Mouse (Mus musculus) midbrain, embryonic 14.5 days (tissue): ENCODE measurements at regions not wholly inside any gene's neighbourhood (a gene's known extent, or its start where the extent isn't known, plus 50 kb on each side); places are given as distances from the start of the nearest gene placed in this dataset.

ENCODE experiments used
- ATAC-seq: fragments of 200-750 bp; cut with Nextera tagmentation; 2 replicates; pipeline ENCODE4 v1.8.0; 2017; ENCODE audit warnings: moderate number of reproducible peaks, moderate library complexity; ENCODE audit not compliant: low FRiP score, low TSS enrichment
- DNase-seq: peaks from one replicate; pipeline ENCODE4 v3.0.0-alpha.2; 2015
- H3K27ac ChIP-seq: fragments of 300-500 bp; sonication (generic); replicated peaks from 2 replicates; pipeline ENCODE4 v1.5.1; 2014; ENCODE audit warnings: mild to moderate bottlenecking, low read depth, low read length, moderate library complexity
- H3K27me3 ChIP-seq: fragments of 300-500 bp; sonication (generic); 2 replicates; pipeline ENCODE4 v1.6.1; 2014; ENCODE audit warnings: low read length, control low read depth, mixed read lengths; ENCODE audit not compliant: control insufficient read depth, insufficient read depth
- H3K36me3 ChIP-seq: fragments of 300-500 bp; sonication (generic); 2 replicates; pipeline ENCODE4 v1.6.1; 2014; ENCODE audit warnings: low read length, control low read depth; ENCODE audit not compliant: control insufficient read depth, insufficient read depth
- H3K4me1 ChIP-seq: fragments of 300-500 bp; sonication (generic); 2 replicates; pipeline ENCODE4 v1.6.1; 2014; ENCODE audit warnings: mild to moderate bottlenecking, antibody characterized with exemption, low read length, control low read depth; ENCODE audit not compliant: control insufficient read depth, insufficient read depth
- H3K4me2 ChIP-seq: fragments of 300-500 bp; sonication (generic); 2 replicates; pipeline ENCODE4 v1.6.1; 2014; ENCODE audit warnings: mild to moderate bottlenecking, low read length, moderate library complexity
- H3K4me3 ChIP-seq: fragments of 300-500 bp; sonication (generic); replicated peaks from 2 replicates; pipeline ENCODE4 v1.5.1; 2014; ENCODE audit warnings: low read depth, low read length
- H3K9ac ChIP-seq: fragments of 300-500 bp; sonication (generic); replicated peaks from 2 replicates; pipeline ENCODE4 v1.6.1; 2014; ENCODE audit warnings: mild to moderate bottlenecking, low read length, moderate library complexity
- H3K9me3 ChIP-seq: fragments of 300-500 bp; sonication (generic); 2 replicates; pipeline ENCODE4 v1.6.1; 2016; ENCODE audit warnings: low read length, control low read depth, mixed read lengths; ENCODE audit not compliant: control insufficient read depth
- WGBS: fragments of 180-500 bp; shearing (Covaris S2); extraction: QIAGEN DNeasy Blood & Tissue Kit; methylation state at CpG from one replicate; pipeline ENCODE4 v1.1.7; 2014; 5-methylcytosine and 5-hydroxymethylcytosine counted together

- Histone ChIP-seq H3K9me3 (no peaks in the 10 kb centered on the region), H3K4me3 (no peak overlapping the region), H3K4me2 (no peak overlapping the region), H3K9ac (no peak overlapping the region), H3K4me1 (0 out of 2 replicates have a peak, but pooled peaks cover 4% of the 10 kb centered on the region), H3K27me3 (no peaks in the 10 kb centered on the region), H3K27ac (no peak overlapping the region), H3K36me3 (no peaks in the 10 kb centered on the region)
- WGBS = 40% methylated on average over 1 of the region's 1 CpGs
- DNase-seq (no peak), ATAC-seq (no peak)
Observed at GRCm38 (mm10) chr15:56979353-56979752, 498.1 kb downstream of the Slc22a22 start.

GRCm38 (mm10) chr15:56975446-56976433 is 501.7 kb downstream of the Slc22a22 start:
- H3K36me3 ChIP-seq = no peaks in the 10 kb centered on the region
- DNase-seq (peak; percentile 19), ATAC-seq (peak; percentile 60; the same call in 1 of the 2 replicates)
- H3K27me3 ChIP-seq = no peaks in the 10 kb centered on the region
- no peak overlapping the region for H3K9ac ChIP-seq
- WGBS = 16% methylated on average over 4 of the region's 4 CpGs
- no peaks in the 10 kb centered on the region for H3K9me3 ChIP-seq
- no peak overlapping the region for H3K4me3 ChIP-seq
- H3K27ac ChIP-seq = no peak overlapping the region
- no peak overlapping the region for H3K4me2 ChIP-seq
- H3K4me1 ChIP-seq = 0 out of 2 replicates have a peak, but pooled peaks cover 4% of the 10 kb centered on the region

GRCm38 (mm10) chr15:56970140-56970539 is 507.3 kb downstream of the Slc22a22 start:
- Histone ChIP-seq H3K4me3 (no peak overlapping the region), H3K27me3 (no peaks in the 10 kb centered on the region), H3K4me2 (no peak overlapping the region), H3K9me3 (no peaks in the 10 kb centered on the region), H3K36me3 (no peaks in the 10 kb centered on the region), H3K9ac (no peak overlapping the region), H3K27ac (no peak overlapping the region), H3K4me1 (no peaks in the 10 kb centered on the region)
- WGBS = 65% methylated on average over 1 of the region's 1 CpGs
- DNase-seq (no peak), ATAC-seq (no peak)

- Histone ChIP-seq H3K27me3 (no peaks in the 10 kb centered on the region), H3K36me3 (no peaks in the 10 kb centered on the region), H3K4me1 (no peaks in the 10 kb centered on the region), H3K27ac (no peak overlapping the region), H3K4me3 (no peak overlapping the region), H3K4me2 (no peak overlapping the region), H3K9ac (no peak overlapping the region), H3K9me3 (no peaks in the 10 kb centered on the region)
- no peak for ATAC-seq
- no peak for DNase-seq
- 92% methylated on average over 2 of the region's 2 CpGs for WGBS
Observed at GRCm38 (mm10) chr15:56956356-56956755, 521.1 kb downstream of the Slc22a22 start.

DNA sequence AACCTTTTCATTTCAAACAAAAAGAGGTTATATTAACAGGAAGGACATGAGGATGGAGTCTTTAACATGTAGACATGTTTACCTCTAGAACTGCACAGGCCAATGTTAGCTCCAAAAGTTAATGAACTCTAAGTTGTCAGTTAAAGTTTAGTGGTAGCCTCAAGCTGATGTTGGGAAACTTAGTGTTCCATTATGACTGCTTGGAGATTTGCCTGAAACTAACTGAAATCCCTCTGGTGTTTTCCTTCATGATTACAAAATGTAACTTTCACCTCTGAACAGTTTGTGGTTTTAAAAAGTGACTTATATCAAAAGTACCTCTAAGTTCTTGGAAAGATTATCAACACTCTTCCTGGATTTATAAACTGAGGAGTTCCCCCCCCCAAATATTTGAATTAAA is 525.2 kb downstream of the Slc22a22 start:
- DNase-seq = no peak
- H3K4me1 ChIP-seq = no peaks in the 10 kb centered on the region
- no peak overlapping the region for H3K27ac ChIP-seq
- H3K4me2 ChIP-seq = no peak overlapping the region
- H3K9ac ChIP-seq = no peak overlapping the region
- no peaks in the 10 kb centered on the region for H3K27me3 ChIP-seq
- no peak for ATAC-seq
- no peaks in the 10 kb centered on the region for H3K9me3 ChIP-seq
- H3K36me3 ChIP-seq = no peaks in the 10 kb centered on the region
- no peak overlapping the region for H3K4me3 ChIP-seq

DNA sequence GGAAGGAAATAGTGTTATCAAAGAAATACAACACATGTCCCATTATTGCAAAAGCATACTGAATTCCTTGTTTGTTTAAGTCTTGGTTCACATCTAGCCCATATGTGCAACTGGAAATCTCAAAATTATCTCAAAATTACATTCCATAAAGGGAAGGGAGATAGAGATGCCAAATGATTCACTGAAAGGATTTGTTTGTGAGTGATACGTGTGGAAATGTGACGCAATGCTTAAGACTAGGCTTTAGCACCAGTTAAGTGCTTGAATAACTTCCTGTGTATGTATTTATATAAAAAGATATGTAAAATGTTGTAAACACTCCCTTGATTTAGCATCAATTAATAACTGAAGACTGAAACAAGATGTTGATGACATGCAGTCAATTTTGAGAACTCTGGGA is 526.6 kb downstream of the Slc22a22 start:
- H3K9me3 ChIP-seq = no peaks in the 10 kb centered on the region
- H3K36me3 ChIP-seq = no peaks in the 10 kb centered on the region
- no peaks in the 10 kb centered on the region for H3K27me3 ChIP-seq
- H3K27ac ChIP-seq = no peak overlapping the region
- DNase-seq = no peak
- H3K9ac ChIP-seq = no peak overlapping the region
- no peaks in the 10 kb centered on the region for H3K4me1 ChIP-seq
- ATAC-seq = no peak
- H3K4me3 ChIP-seq = no peak overlapping the region
- WGBS = 95% methylated on average over 2 of the region's 2 CpGs
- H3K4me2 ChIP-seq = no peak overlapping the region

DNA sequence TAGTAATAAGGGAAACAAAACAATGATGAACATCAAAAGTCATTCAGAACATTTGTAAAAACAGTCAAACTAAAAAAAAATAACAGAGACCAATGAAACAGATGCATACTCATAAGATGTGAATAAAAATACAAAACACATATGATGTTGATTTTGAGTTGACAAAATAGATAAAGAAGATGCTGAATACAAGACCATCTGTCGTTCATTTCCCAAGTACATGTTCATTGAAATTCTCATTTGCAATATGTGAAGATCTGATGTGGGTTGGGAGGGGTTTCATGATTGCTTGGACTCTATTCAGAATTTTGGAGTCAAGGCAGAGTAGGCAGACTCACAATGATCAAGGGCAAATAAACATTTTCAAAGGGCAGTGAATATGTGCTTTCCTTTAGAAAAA is 536.5 kb downstream of the Slc22a22 start:
- H3K36me3 ChIP-seq = no peaks in the 10 kb centered on the region
- no peak overlapping the region for H3K4me2 ChIP-seq
- H3K27ac ChIP-seq = no peak overlapping the region
- ATAC-seq = no peak
- H3K27me3 ChIP-seq = no peaks in the 10 kb centered on the region
- no peak overlapping the region for H3K9ac ChIP-seq
- H3K4me3 ChIP-seq = no peak overlapping the region
- 85% methylated on average over 1 of the region's 1 CpGs for WGBS
- no peak for DNase-seq
- H3K9me3 ChIP-seq = no peaks in the 10 kb centered on the region
- H3K4me1 ChIP-seq = no peaks in the 10 kb centered on the region

DNA sequence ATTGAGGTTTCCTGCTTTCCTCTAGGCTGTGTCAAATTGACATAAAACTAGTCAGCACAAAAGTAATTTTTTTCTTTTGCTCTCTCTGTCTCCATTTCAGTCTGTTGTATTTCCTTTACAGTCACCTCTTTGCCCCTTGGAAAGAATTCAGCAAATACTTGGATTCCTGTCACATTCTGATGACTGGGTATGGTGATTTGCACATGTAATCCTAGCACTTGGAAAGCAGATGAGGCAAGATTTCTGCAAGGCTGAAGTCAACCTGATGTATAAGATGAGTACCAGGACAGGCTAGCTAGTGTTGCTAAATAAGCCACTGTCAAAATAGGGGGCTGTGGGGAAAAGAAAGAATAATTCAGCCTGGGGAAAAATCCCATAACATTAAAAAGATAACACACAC is 580.9 kb downstream of the Slc22a22 start:
- DNase-seq = no peak
- no peak overlapping the region for H3K4me3 ChIP-seq
- no peaks in the 10 kb centered on the region for H3K4me1 ChIP-seq
- no peaks in the 10 kb centered on the region for H3K27me3 ChIP-seq
- no peak for ATAC-seq
- H3K36me3 ChIP-seq = no peaks in the 10 kb centered on the region
- H3K27ac ChIP-seq = no peak overlapping the region
- no peak overlapping the region for H3K9ac ChIP-seq
- H3K9me3 ChIP-seq = no peaks in the 10 kb centered on the region
- H3K4me2 ChIP-seq = no peak overlapping the region

DNA sequence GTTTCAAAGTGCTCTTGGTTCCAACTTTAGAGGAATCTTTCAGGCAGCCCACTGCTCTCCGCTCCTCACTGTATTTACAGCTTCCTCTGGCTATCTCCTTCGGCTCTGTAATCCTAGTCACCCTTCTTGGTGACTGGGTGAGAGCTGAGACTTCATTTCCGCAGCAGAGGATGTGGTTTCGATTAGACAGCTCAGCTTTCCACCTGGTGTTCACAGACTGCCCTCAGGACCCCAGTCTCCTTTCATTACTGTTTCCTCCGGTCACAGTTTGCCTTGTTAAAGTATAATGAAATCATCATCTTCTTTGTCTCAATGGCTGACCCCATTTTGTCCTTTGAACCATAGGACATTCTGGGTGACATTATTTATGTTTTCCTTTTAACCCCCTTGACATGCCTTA is 595.9 kb downstream of the Slc22a22 start:
- Histone ChIP-seq H3K27me3 (no peaks in the 10 kb centered on the region), H3K27ac (no peak overlapping the region), H3K9ac (no peak overlapping the region), H3K9me3 (0 out of 2 replicates have a peak, but pooled peaks cover 4% of the 10 kb centered on the region), H3K4me3 (no peak overlapping the region), H3K36me3 (no peaks in the 10 kb centered on the region), H3K4me2 (no peak overlapping the region), H3K4me1 (no peaks in the 10 kb centered on the region)
- WGBS = 70% methylated on average over 5 of the region's 5 CpGs
- DNase-seq (no peak), ATAC-seq (no peak)
